Mouse (Mus musculus) liver, embryonic 12.5 days (tissue): ENCODE results near the gene Ncln. TPM values are rescaled to one million over a fixed set of nuclear protein-coding genes. Genes with fewer than 3 reads are reported as not detected.

ENCODE experiments used
- ATAC-seq: fragments of 200-750 bp; cut with Nextera tagmentation; 2 replicates; pipeline ENCODE4 v1.8.0; 2017; ENCODE audit warnings: moderate number of reproducible peaks, mild to moderate bottlenecking, moderate library complexity
- H3K27ac ChIP-seq: fragments of 300-500 bp; sonication (generic); 2 replicates; pipeline ENCODE4 v1.5.1; 2016; ENCODE audit warnings: mild to moderate bottlenecking
- H3K27me3 ChIP-seq: fragments of 300-500 bp; sonication (generic); replicated peaks from 2 replicates; pipeline ENCODE4 v1.6.1; 2016; ENCODE audit warnings: mild to moderate bottlenecking, moderate library complexity
- H3K36me3 ChIP-seq: fragments of 300-500 bp; sonication (generic); 2 replicates; pipeline ENCODE4 v1.6.1; 2016; ENCODE audit warnings: mild to moderate bottlenecking, moderate library complexity
- H3K4me1 ChIP-seq: fragments of 300-500 bp; sonication (generic); 2 replicates; pipeline ENCODE4 v1.6.1; 2016
- H3K4me2 ChIP-seq: fragments of 300-500 bp; sonication (generic); 2 replicates; pipeline ENCODE4 v1.6.1; 2016; ENCODE audit warnings: mild to moderate bottlenecking, moderate library complexity
- H3K4me3 ChIP-seq: fragments of 300-500 bp; sonication (generic); 2 replicates; pipeline ENCODE4 v1.5.1; 2016; ENCODE audit warnings: mild to moderate bottlenecking, moderate library complexity
- H3K9ac ChIP-seq: fragments of 300-500 bp; sonication (generic); 2 replicates; pipeline ENCODE4 v1.6.1; 2016; ENCODE audit warnings: mild to moderate bottlenecking, moderate library complexity
- H3K9me3 ChIP-seq: fragments of 300-500 bp; sonication (generic); replicated peaks from 2 replicates; pipeline ENCODE4 v1.6.1; 2016; ENCODE audit warnings: mild to moderate bottlenecking, moderate library complexity
- WGBS: fragments of 180-500 bp; shearing (Covaris S2); methylation state at CpG from one replicate; pipeline ENCODE4 v1.1.7; 2016; ENCODE audit not compliant: insufficient replicate concordance; 5-methylcytosine and 5-hydroxymethylcytosine counted together
- polyA plus RNA-seq: library from polyadenylated mRNA; unstranded; fragments of >200 nt; fragmentation: Nextera tagmentation; extraction: Ambion mirVana; gene quantifications from 2 replicates; pipeline ENCODE4 v1.2.1, GENCODE M21; 2016

The Ncln gene
- polyA plus RNA-seq, 1 experiment from 2014 or later = 62.7 TPM

- no peaks in the 10 kb centered on the region for H3K36me3 ChIP-seq
- no peak overlapping the region for H3K4me3 ChIP-seq
- 54% methylated on average over 2 of the region's 2 CpGs for WGBS
- H3K27ac ChIP-seq = no peak overlapping the region
- no peak for ATAC-seq
- no peak overlapping the region for H3K9ac ChIP-seq
- H3K4me1 ChIP-seq = peaks cover 28% of the 10 kb centered on the region
- no peak overlapping the region for H3K4me2 ChIP-seq
- H3K27me3 ChIP-seq = peaks cover 100% of the 10 kb centered on the region
- H3K9me3 ChIP-seq = no peaks in the 10 kb centered on the region
Measured at GRCm38 (mm10) chr10:81466066-81466465, 30.1 kb downstream of the Ncln start.

GRCm38 (mm10) chr10:81465265-81465645 is 30.9 kb downstream of the Ncln start:
- Histone ChIP-seq H3K36me3 (no peaks in the 10 kb centered on the region), H3K9ac (no peak overlapping the region), H3K4me2 (peak overlapping the region; percentile 63), H3K27ac (no peak overlapping the region), H3K4me3 (no peak overlapping the region), H3K4me1 (peaks cover 28% of the 10 kb centered on the region), H3K9me3 (no peaks in the 10 kb centered on the region), H3K27me3 (peaks cover 100% of the 10 kb centered on the region)
- peak; percentile 47 for ATAC-seq
- 2% methylated on average over 5 of the region's 5 CpGs for WGBS

- Histone ChIP-seq H3K4me3 (peak overlapping the region; percentile 31), H3K4me2 (peak overlapping the region; percentile 63), H3K4me1 (peaks cover 28% of the 10 kb centered on the region), H3K9me3 (no peaks in the 10 kb centered on the region), H3K36me3 (no peaks in the 10 kb centered on the region), H3K9ac (no peak overlapping the region), H3K27me3 (peaks cover 100% of the 10 kb centered on the region), H3K27ac (no peak overlapping the region)
- ATAC-seq = peak; percentile 84
- WGBS = 3% methylated on average over 33 of the region's 33 CpGs
Measured at GRCm38 (mm10) chr10:81464405-81465264, 31.6 kb downstream of the Ncln start.

GRCm38 (mm10) chr10:81463531-81463930 is 32.7 kb downstream of the Ncln start:
- ATAC-seq = no peak
- no peak overlapping the region for H3K27ac ChIP-seq
- no peak overlapping the region for H3K4me3 ChIP-seq
- WGBS = 36% methylated on average over 4 of the region's 4 CpGs
- no peak overlapping the region for H3K9ac ChIP-seq
- no peaks in the 10 kb centered on the region for H3K36me3 ChIP-seq
- peaks cover 100% of the 10 kb centered on the region for H3K27me3 ChIP-seq
- H3K4me2 ChIP-seq = peak overlapping the region; percentile 63; the same call in 1 of the 2 replicates
- H3K9me3 ChIP-seq = no peaks in the 10 kb centered on the region
- H3K4me1 ChIP-seq = peaks cover 28% of the 10 kb centered on the region

GRCm38 (mm10) chr10:81462917-81463316 is 33.3 kb downstream of the Ncln start:
- 64% methylated on average over 7 of the region's 7 CpGs for WGBS
- no peak overlapping the region for H3K9ac ChIP-seq

GRCm38 (mm10) chr10:81462415-81462804 is 33.8 kb downstream of the Ncln start:
- Histone ChIP-seq H3K4me3 (no peak overlapping the region), H3K27me3 (peaks cover 99% of the 10 kb centered on the region), H3K27ac (no peak overlapping the region), H3K4me1 (peaks cover 28% of the 10 kb centered on the region), H3K9me3 (no peaks in the 10 kb centered on the region), H3K9ac (no peak overlapping the region), H3K4me2 (0 out of 2 replicates have a peak overlapping the region, but pooled peaks have one; percentile 28), H3K36me3 (no peaks in the 10 kb centered on the region)
- ATAC-seq = no peak
- WGBS = 32% methylated on average over 7 of the region's 7 CpGs

More at GRCm38 (mm10) chr10:81462917-81463316, 33.3 kb downstream of the Ncln start:
- H3K27ac ChIP-seq = no peak overlapping the region
- peaks cover 99% of the 10 kb centered on the region for H3K27me3 ChIP-seq
- H3K9me3 ChIP-seq = no peaks in the 10 kb centered on the region
- no peak overlapping the region for H3K4me3 ChIP-seq
- no peaks in the 10 kb centered on the region for H3K36me3 ChIP-seq
- H3K4me2 ChIP-seq = no peak overlapping the region
- no peak for ATAC-seq
- peaks cover 28% of the 10 kb centered on the region for H3K4me1 ChIP-seq

GRCm38 (mm10) chr10:81461673-81462414 is 34.3 kb downstream of the Ncln start:
- no peak for ATAC-seq
- no peak overlapping the region for H3K9ac ChIP-seq
- H3K4me1 ChIP-seq = peaks cover 34% of the 10 kb centered on the region
- no peak overlapping the region for H3K27ac ChIP-seq
- no peaks in the 10 kb centered on the region for H3K36me3 ChIP-seq
- WGBS = 5% methylated on average over 16 of the region's 16 CpGs
- no peaks in the 10 kb centered on the region for H3K9me3 ChIP-seq
- peaks cover 99% of the 10 kb centered on the region for H3K27me3 ChIP-seq
- H3K4me3 ChIP-seq = no peak overlapping the region
- H3K4me2 ChIP-seq = peak overlapping the region; percentile 28

- Histone ChIP-seq H3K36me3 (no peaks in the 10 kb centered on the region), H3K27ac (no peak overlapping the region), H3K9me3 (no peaks in the 10 kb centered on the region), H3K4me3 (no peak overlapping the region), H3K4me2 (no peak overlapping the region), H3K27me3 (peaks cover 99% of the 10 kb centered on the region), H3K9ac (no peak overlapping the region), H3K4me1 (peaks cover 34% of the 10 kb centered on the region)
- no peak for ATAC-seq
- WGBS = 26% methylated on average over 11 of the region's 11 CpGs
Measured at GRCm38 (mm10) chr10:81460951-81461350, 35.2 kb downstream of the Ncln start.

GRCm38 (mm10) chr10:81460471-81460870 is 35.7 kb downstream of the Ncln start:
- Histone ChIP-seq H3K9me3 (no peaks in the 10 kb centered on the region), H3K4me1 (peaks cover 33% of the 10 kb centered on the region), H3K9ac (no peak overlapping the region), H3K4me2 (no peak overlapping the region), H3K27me3 (peaks cover 99% of the 10 kb centered on the region), H3K36me3 (no peaks in the 10 kb centered on the region), H3K4me3 (no peak overlapping the region), H3K27ac (no peak overlapping the region)
- ATAC-seq = no peak
- WGBS = 25% methylated on average over 20 of the region's 20 CpGs

GRCm38 (mm10) chr10:81459399-81459798 is 36.8 kb downstream of the Ncln start:
- H3K9me3 ChIP-seq = no peaks in the 10 kb centered on the region
- no peak overlapping the region for H3K9ac ChIP-seq
- H3K4me1 ChIP-seq = peaks cover 23% of the 10 kb centered on the region
- H3K27ac ChIP-seq = no peak overlapping the region
- H3K4me2 ChIP-seq = no peak overlapping the region
- peaks cover 99% of the 10 kb centered on the region for H3K27me3 ChIP-seq
- H3K4me3 ChIP-seq = no peak overlapping the region
- WGBS = 63% methylated on average over 21 of the region's 21 CpGs
- H3K36me3 ChIP-seq = no peaks in the 10 kb centered on the region
- ATAC-seq = no peak

- peaks cover 99% of the 10 kb centered on the region for H3K27me3 ChIP-seq
- H3K4me3 ChIP-seq = no peak overlapping the region
- no peak for ATAC-seq
- H3K36me3 ChIP-seq = no peaks in the 10 kb centered on the region
- no peak overlapping the region for H3K9ac ChIP-seq
- 58% methylated on average over 6 of the region's 6 CpGs for WGBS
- no peaks in the 10 kb centered on the region for H3K9me3 ChIP-seq
- H3K4me2 ChIP-seq = no peak overlapping the region
- H3K27ac ChIP-seq = no peak overlapping the region
- peaks cover 16% of the 10 kb centered on the region for H3K4me1 ChIP-seq
Measured at GRCm38 (mm10) chr10:81458267-81458666, 37.9 kb downstream of the Ncln start.

- 69% methylated on average over 8 of the region's 8 CpGs for WGBS
- no peak overlapping the region for H3K4me3 ChIP-seq
- no peaks in the 10 kb centered on the region for H3K36me3 ChIP-seq
- peaks cover 16% of the 10 kb centered on the region for H3K4me1 ChIP-seq
- peaks cover 99% of the 10 kb centered on the region for H3K27me3 ChIP-seq
- H3K9me3 ChIP-seq = no peaks in the 10 kb centered on the region
- no peak for ATAC-seq
- no peak overlapping the region for H3K9ac ChIP-seq
- H3K4me2 ChIP-seq = no peak overlapping the region
- no peak overlapping the region for H3K27ac ChIP-seq
Measured at GRCm38 (mm10) chr10:81457624-81458023, 38.6 kb downstream of the Ncln start.
